Mouse (Mus musculus) stomach, postnatal 0 days (tissue): ENCODE measurements around the gene Tapbp.

Experiments used
- CTCF ChIP-seq: IDR thresholded peaks from 2 replicates; pipeline ENCODE4 v1.5.1; 2016; ENCODE audit warnings: antibody characterized with exemption, low read depth, mild to moderate bottlenecking, moderate library complexity
- EP300 ChIP-seq: optimal IDR thresholded peaks from 2 replicates; pipeline ENCODE3; 2016; ENCODE audit warnings: antibody characterized with exemption

- TF ChIP-seq EP300 = peak; percentile 48
- TF ChIP-seq CTCF = peak; percentile 51
Observed at GRCm38 (mm10) chr17:33929371-33930279, 13.9 kb downstream of the Tapbp start, which contains the start of gene Rgl2.
